Comparison of ENCODE assay signal across 17 mouse cellular contexts in genomic region chr7:80460199-80460598, GRCm38 (mm10).
"Had no signal": no experiment of that assay in that cellular context is flagged by ENCODE, and none has a peak within 500 bp of the region (broad histone marks: within the 10 kb centered on the region; RNA-seq: fewer than 3 reads in every experiment).

No protein-coding gene starts in this region.

- H3K9me3 ChIP-seq: liver, embryonic 13.5 days; midbrain, embryonic 12.5 days; midbrain, embryonic 15.5 days; neural tube, embryonic 12.5 days; neural tube, embryonic 15.5 days had no signal

- H3K9ac ChIP-seq: liver, embryonic 13.5 days; lung, embryonic 14.5 days; midbrain, embryonic 12.5 days; midbrain, embryonic 15.5 days; neural tube, embryonic 12.5 days; neural tube, embryonic 15.5 days had no signal

- DNase-seq: layer of hippocampus, postnatal 36 days; liver, embryonic 13.5 days; lung, embryonic 14.5 days; right cerebral cortex, adult 18-20 months; right cerebral cortex, postnatal 14 days; right cerebral cortex, postnatal 4 days; thymus, adult 18-20 months; thymus, postnatal 36 days had no signal

- H3K27me3 ChIP-seq: liver, embryonic 13.5 days; midbrain, embryonic 12.5 days; midbrain, embryonic 15.5 days; neural tube, embryonic 12.5 days; neural tube, embryonic 15.5 days had no signal

- H3K4me3 ChIP-seq: left cerebral cortex, adult 2 months; liver, embryonic 13.5 days; midbrain, embryonic 12.5 days; midbrain, embryonic 15.5 days; neural tube, embryonic 12.5 days; neural tube, embryonic 15.5 days had no signal

- ATAC-seq: intestine, embryonic 16.5 days; lung, postnatal 0 days; midbrain, embryonic 15.5 days had no signal

- H3K4me1 ChIP-seq: midbrain, embryonic 12.5 days; midbrain, embryonic 15.5 days; neural tube, embryonic 12.5 days; neural tube, embryonic 15.5 days had no signal

- H3K4me2 ChIP-seq: liver, embryonic 13.5 days; lung, embryonic 14.5 days; midbrain, embryonic 12.5 days; midbrain, embryonic 15.5 days; neural tube, embryonic 12.5 days; neural tube, embryonic 15.5 days had no signal

- H3K27ac ChIP-seq: left cerebral cortex, adult 2 months; liver, embryonic 13.5 days; macrophage; midbrain, embryonic 12.5 days; midbrain, embryonic 15.5 days; neural tube, embryonic 12.5 days; neural tube, embryonic 15.5 days; stomach, postnatal 0 days had no signal
